Mouse (Mus musculus) cerebellum, adult 2 months (tissue): ENCODE measurements around the gene Slfn5.

Source experiments
- CTCF ChIP-seq: fragments of 200-500 bp; IDR thresholded peaks from 2 replicates; pipeline ENCODE4 v1.5.1; 2011; ENCODE audit warnings: low read depth, mild to moderate bottlenecking, control low read depth, low read length, moderate library complexity, borderline replicate concordance; ENCODE audit not compliant: insufficient read depth
- POLR2A ChIP-seq: fragments of 200-500 bp; IDR thresholded peaks from 2 replicates; pipeline ENCODE4 v1.6.1; 2011; ENCODE audit warnings: low read length, control low read depth, borderline replicate concordance; ENCODE audit not compliant: insufficient read depth

DNA sequence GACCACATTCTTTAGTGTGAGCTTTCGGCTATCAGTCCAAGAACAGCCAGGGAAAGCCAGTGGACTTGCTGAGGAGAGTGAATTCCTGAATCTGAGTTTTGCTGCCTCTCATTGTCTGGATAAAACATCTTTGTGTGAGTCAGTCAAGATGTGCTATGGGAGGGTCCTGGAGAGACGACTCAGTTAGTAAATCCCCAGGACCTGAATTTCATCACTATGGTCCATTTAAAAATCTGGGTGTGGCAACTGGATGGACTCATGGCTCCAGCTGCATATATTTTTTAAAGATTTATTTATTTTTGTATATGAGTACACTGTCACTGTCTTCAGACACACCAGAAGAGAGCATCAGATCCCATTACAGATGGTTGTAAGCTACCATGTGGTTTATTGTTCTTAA is 5.5 kb upstream of the Slfn5 start:
- TF ChIP-seq POLR2A = no peak
- TF ChIP-seq CTCF = no peak
